Mouse (Mus musculus): Measurements from ENCODE around the gene Nelfb. TPM values are rescaled to one million over a fixed set of nuclear protein-coding genes. Genes with fewer than 3 reads are reported as not detected.
"Not testable (repeated sequence)": the region's sequence is repeated elsewhere in the genome, so short reads cannot be mapped to it uniquely, and the experiment has no call there.

Nelfb gene
- polyA plus RNA-seq (2016; fragmentation: Nextera tagmentation; extraction: Ambion mirVana): 73.3 and 74.4 TPM in 2 replicates

DNA sequence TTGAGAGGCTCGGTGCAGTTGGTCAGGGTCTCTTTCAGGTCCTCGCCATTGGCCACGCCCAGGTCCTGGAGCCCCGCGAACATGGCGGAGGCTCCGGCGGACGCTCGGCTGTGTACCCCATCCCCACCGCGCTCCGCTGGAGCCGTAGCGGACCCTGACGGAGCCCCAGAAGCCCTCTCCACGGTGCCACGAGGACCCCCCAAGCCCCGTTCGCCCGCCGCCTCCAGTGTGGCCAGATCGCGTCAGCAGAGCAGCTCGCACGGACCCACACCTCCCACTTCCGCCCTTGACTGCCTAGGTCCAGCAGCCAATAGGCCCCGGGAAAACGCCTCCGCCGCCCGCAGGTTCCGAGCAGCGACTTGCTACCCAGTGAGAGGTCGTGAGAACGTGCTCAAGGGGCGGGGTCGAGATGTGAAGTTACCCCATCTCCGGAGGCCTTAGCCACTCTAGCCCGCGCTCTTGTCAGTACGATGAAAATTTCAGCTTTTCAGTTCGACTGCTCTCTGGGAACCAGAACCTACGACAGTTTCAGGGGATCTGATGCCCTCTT, at the start of gene Nelfb:
Gene Nelfb, minus strand, starts transcription at position 369 of the 550 bp plus-strand sequence.
- H3K4me3 ChIP-seq: peak within 1 kb of the TSS; percentile 79
- WGBS: under 1% methylated on average over 44 of the region's 44 CpGs
- H3K9me3 ChIP-seq (replicated peaks): no peaks in the 10 kb centered on the region
- peak within 1 kb of the TSS; percentile 88 for H3K9ac ChIP-seq
- peak within 1 kb of the TSS; percentile 86 for H3K4me2 ChIP-seq
- ATAC-seq (ENCODE audit: insufficient number of reproducible peaks, low FRiP score): peak; percentile 92
- peaks cover 25% of the 10 kb centered on the region for H3K36me3 ChIP-seq
- peaks cover 20% of the 10 kb centered on the region for H3K27me3 ChIP-seq (replicated peaks)
- H3K27ac ChIP-seq (ENCODE audit: poor library complexity, severe bottlenecking): peak within 1 kb of the TSS; percentile 83
- H3K4me1 ChIP-seq (replicated peaks): peaks cover 10% of the 10 kb centered on the region

DNA sequence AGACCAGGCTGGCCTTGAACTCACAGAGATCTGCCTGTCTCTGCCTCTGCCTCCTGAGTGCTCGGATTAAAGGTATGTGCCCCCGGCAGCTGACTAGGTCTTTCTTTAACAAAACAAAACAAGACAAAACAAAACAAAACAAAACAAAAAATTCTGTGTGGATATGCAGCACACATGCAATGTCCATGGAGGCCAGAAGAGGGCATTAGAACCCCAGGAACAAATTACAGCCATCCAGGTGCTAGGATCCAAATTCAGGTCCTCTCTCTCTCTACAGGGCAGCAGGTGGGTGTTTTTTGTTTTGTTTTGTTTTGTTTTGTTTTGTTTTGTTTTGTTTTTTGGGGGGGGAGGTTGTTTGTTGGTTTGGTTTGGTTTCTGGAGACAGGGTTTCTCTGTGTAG, 47.6 kb upstream of the Nelfb start:
- H3K36me3 ChIP-seq: no peaks in the 10 kb centered on the region
- no peak for ATAC-seq (ENCODE audit: insufficient number of reproducible peaks, low FRiP score)
- H3K27ac ChIP-seq (ENCODE audit: poor library complexity, severe bottlenecking): no peak overlapping the region
- H3K4me3 ChIP-seq: no peak overlapping the region
- H3K4me1 ChIP-seq (replicated peaks): peaks cover 25% of the 10 kb centered on the region
- no peak overlapping the region for H3K9ac ChIP-seq
- 48% methylated on average over 2 of the region's 2 CpGs for WGBS
- no peaks in the 10 kb centered on the region for H3K9me3 ChIP-seq (replicated peaks)
- H3K27me3 ChIP-seq (replicated peaks): peaks cover 6% of the 10 kb centered on the region
- H3K4me2 ChIP-seq: no peak overlapping the region

DNA sequence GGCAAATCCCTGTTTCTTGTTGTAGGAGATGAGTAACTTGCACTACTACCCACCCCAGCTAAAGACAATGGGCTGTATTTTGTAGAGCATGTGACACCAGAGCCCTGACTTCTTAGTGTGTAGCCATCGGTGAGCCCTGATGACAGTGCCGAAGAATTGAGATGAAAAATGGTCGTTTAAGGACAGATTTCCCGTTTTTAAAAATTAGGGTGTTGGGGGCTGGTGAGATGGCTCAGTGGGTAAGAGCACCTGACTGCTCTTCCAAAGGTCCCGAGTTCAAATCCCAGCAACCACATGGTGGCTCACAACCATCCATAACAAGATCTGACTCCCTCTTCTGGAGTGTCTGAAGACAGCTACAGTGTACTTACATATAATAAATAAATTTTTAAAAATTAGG, 46.0 kb upstream of the Nelfb start:
- H3K9ac ChIP-seq; H3K9me3 ChIP-seq (replicated peaks); H3K27ac ChIP-seq (ENCODE audit: poor library complexity, severe bottlenecking); H3K4me3 ChIP-seq; H3K4me2 ChIP-seq; H3K27me3 ChIP-seq (replicated peaks); ATAC-seq (ENCODE audit: insufficient number of reproducible peaks, low FRiP score); H3K36me3 ChIP-seq: not testable (repeated sequence)
- H3K4me1 ChIP-seq (replicated peaks): peaks cover 17% of the 10 kb centered on the region
- WGBS: 80% methylated on average over 5 of the region's 5 CpGs

DNA sequence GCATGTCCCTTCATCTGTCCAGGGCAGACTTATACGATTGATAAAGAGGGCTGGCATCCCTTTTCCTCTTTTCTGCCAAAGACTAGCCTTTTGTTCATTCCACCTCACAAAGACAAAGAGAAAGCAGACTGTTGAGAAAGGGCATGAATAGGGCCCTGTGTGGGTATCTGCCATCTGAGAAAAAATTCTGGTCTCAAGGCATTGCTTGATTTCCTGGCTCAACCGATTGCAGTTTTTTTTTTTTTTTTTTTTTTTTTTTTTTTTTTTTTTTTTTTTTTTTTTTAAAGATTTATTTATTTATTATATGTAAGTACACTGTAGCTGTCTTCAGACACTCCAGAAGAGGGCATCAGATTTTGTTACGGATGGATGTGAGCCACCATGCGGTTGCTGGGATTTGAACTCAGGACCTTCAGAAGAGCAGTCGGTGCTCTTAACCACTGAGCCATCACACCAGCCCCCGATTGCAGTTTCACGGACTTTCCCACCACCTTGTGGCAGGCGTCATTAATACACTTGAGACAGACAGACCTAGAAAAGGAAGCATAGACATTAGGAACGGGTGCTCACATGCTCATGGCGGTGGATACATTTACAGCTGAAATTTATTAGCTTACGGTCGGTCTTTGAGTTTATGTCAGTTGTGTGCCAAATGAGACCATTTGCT, 45.3 kb upstream of the Nelfb start:
- peaks cover 17% of the 10 kb centered on the region for H3K4me1 ChIP-seq (replicated peaks)
- H3K9me3 ChIP-seq (replicated peaks); H3K27me3 ChIP-seq (replicated peaks); H3K27ac ChIP-seq (ENCODE audit: poor library complexity, severe bottlenecking); ATAC-seq (ENCODE audit: insufficient number of reproducible peaks, low FRiP score): not testable (repeated sequence)
- peak overlapping the region; percentile 99 for H3K4me2 ChIP-seq
- peaks cover 12% of the 10 kb centered on the region for H3K36me3 ChIP-seq
- peak overlapping the region; percentile 71 for H3K4me3 ChIP-seq
- WGBS: 57% methylated on average over 12 of the region's 12 CpGs
- peak overlapping the region; percentile 91 for H3K9ac ChIP-seq

DNA sequence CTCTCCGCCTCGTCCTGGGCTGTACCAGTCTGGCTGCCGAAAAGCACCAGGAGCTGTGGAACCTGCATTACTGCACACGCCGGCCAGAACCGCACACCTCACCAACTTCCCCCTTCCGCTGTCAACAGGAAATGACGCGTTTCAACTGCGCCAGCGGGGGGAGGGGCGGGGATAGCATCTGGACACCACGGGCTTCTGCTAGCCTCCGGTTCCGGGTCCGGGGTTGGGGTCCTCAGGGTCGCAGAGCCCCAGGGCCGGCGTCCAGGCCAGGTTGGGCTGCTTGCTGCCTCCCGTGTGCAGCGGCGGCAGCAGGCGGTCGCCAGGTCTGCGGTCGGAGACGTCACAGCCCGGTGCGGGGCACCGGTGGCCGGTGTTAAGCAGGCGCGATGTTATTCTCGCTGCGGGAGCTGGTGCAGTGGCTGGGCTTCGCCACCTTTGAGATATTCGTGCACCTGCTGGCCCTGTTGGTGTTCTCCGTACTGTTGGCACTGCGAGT, 44.0 kb upstream of the Nelfb start, which contains the start of gene Tmem203:
Gene Tmem203, plus strand, starts transcription at position 156 of the 496 bp plus-strand sequence.
- Histone ChIP-seq H3K4me2 (peak within 1 kb of the TSS; percentile 99), H3K4me1 (replicated peaks) (peaks cover 17% of the 10 kb centered on the region), H3K9ac (peak within 1 kb of the TSS; percentile 91), H3K27ac (ENCODE audit: poor library complexity, severe bottlenecking) (peak within 1 kb of the TSS; percentile 55), H3K36me3 (peaks cover 25% of the 10 kb centered on the region), H3K4me3 (peak within 1 kb of the TSS; percentile 71), H3K9me3 (replicated peaks) (no peaks in the 10 kb centered on the region), H3K27me3 (replicated peaks) (no peaks in the 10 kb centered on the region)
- WGBS: under 1% methylated on average over 39 of the region's 39 CpGs
- ATAC-seq (ENCODE audit: insufficient number of reproducible peaks, low FRiP score): peak; percentile 89

DNA sequence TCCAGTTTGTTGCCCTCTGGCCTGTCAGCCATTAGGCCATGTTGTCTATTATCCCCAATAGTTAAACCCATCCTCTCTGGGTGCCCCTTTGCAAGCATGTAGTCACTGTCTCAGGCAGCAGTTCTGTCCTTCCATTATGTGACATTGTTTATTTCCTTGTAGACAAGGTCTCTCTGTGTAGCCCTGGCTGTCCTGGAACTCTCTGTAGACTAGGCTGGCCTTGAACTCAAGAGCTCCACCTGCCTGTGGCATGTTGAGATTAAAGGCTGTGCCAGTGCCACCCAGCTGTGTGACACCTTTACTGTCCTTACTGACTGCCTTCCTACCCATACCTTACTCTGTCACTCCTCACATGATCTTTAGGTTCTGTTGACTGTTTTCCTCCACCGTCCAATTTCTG, 41.0 kb upstream of the Nelfb start:
- no peak overlapping the region for H3K9ac ChIP-seq
- H3K4me1 ChIP-seq (replicated peaks): peaks cover 17% of the 10 kb centered on the region
- no peak overlapping the region for H3K4me3 ChIP-seq
- H3K4me2 ChIP-seq: no peak overlapping the region
- H3K36me3 ChIP-seq: peaks cover 54% of the 10 kb centered on the region
- H3K27me3 ChIP-seq (replicated peaks): no peaks in the 10 kb centered on the region
- H3K9me3 ChIP-seq (replicated peaks): no peaks in the 10 kb centered on the region
- H3K27ac ChIP-seq (ENCODE audit: poor library complexity, severe bottlenecking): no peak overlapping the region
- no peak for ATAC-seq (ENCODE audit: insufficient number of reproducible peaks, low FRiP score)
- 78% methylated on average over 1 of the region's 1 CpGs for WGBS

DNA sequence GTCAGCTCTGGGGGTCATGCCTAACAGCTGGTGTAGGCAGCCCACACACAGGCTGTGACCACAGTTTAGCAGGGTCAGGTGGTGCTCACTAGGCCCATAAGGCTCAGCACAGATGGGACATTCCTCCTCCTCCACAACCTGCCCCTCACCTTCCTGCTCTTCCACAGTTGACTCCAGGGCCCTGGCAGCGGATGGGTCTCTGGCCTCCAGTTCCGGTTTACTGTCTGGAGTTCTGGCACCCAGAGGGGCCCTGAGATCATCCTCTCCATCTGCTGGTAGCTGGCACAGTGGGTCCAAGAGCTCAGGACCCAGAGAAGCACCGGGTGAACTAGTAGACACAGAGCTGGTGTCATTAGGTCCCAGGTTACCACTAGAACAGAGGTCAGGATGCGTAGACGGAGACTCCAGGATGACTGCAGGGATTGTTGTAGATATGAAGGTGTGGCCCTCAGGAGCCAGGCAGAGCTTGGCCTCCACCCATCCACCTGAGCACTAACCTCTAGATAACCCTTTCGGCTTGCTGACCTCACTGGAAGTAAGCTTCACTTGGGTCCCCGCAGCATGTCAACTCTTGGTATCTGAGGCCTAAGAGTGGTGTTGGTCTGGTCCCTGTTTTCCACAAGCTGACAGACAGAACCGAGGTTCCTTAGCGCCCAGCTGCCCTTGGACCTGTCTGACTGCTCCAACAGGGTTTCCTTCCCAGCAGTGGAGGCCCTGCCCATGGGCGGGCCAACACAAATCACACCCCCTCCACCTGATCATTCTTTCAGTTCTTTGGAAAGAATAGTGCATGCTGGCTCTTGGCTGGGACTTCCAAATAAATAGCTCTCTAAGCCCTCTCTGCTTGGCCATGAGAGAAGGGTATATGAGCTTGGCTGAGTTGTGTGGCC, 35.1 kb upstream of the Nelfb start, which contains the start of gene AL732309.1:
Gene AL732309.1, minus strand, starts transcription at position 681 of the 890 bp plus-strand sequence.
- H3K4me1 ChIP-seq (replicated peaks): peaks cover 14% of the 10 kb centered on the region
- 88% methylated on average over 10 of the region's 10 CpGs for WGBS
- H3K9ac ChIP-seq: no peak within 1 kb of the TSS
- no peak for ATAC-seq (ENCODE audit: insufficient number of reproducible peaks, low FRiP score)
- H3K9me3 ChIP-seq (replicated peaks): no peaks in the 10 kb centered on the region
- H3K27ac ChIP-seq (ENCODE audit: poor library complexity, severe bottlenecking): no peak within 1 kb of the TSS
- H3K36me3 ChIP-seq: peaks cover 54% of the 10 kb centered on the region
- peaks cover 25% of the 10 kb centered on the region for H3K27me3 ChIP-seq (replicated peaks)
- no peak within 1 kb of the TSS for H3K4me3 ChIP-seq
- no peak within 1 kb of the TSS for H3K4me2 ChIP-seq

DNA sequence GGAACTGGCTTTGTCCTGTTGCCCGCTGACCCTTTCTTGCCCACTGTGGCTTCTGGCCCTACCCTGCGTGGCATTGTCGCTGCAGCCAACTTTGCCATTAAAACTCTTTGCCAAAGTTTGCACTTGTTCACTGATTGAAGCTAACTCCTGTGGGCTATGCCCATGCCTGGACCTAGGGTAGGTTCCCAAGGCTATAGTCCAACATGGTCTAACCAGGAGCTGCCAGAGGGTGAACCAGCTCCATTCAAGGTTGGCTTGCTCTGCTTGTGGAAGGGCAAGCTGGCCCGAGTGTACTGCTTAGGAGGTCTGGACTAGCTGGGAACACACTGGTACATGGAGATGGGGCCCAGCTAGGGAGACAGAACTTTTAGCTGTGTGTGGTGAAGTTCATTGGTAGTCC, 32.9 kb upstream of the Nelfb start:
- WGBS: 85% methylated on average over 4 of the region's 4 CpGs
- ATAC-seq (ENCODE audit: insufficient number of reproducible peaks, low FRiP score): no peak
- Histone ChIP-seq H3K4me2 (no peak overlapping the region), H3K4me1 (replicated peaks) (peaks cover 25% of the 10 kb centered on the region), H3K4me3 (no peak overlapping the region), H3K27me3 (replicated peaks) (peaks cover 36% of the 10 kb centered on the region), H3K9me3 (replicated peaks) (no peaks in the 10 kb centered on the region), H3K9ac (no peak overlapping the region), H3K27ac (ENCODE audit: poor library complexity, severe bottlenecking) (no peak overlapping the region), H3K36me3 (peaks cover 31% of the 10 kb centered on the region)

DNA sequence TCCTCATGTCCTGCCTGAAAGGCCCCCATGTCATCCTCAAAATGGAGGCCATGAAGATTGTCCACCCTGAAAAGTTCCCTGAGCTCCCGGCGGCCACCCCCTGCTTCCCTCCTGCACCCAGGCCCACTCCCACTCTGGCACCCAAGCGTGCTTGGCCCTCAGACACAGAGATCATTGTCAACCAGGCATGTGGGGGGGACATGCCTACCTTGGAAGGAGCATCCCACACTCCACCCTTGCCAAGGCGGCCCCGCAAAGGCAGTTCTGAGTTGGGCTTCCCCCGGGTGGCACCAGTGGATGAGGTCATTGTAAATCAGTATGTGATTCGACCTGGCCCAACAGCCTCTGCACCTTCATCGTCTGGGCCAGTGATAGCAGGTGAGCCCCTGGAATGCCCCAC, 32.1 kb upstream of the Nelfb start:
- peaks cover 25% of the 10 kb centered on the region for H3K4me1 ChIP-seq (replicated peaks)
- H3K27ac ChIP-seq (ENCODE audit: poor library complexity, severe bottlenecking): no peak overlapping the region
- no peak overlapping the region for H3K9ac ChIP-seq
- no peak for ATAC-seq (ENCODE audit: insufficient number of reproducible peaks, low FRiP score)
- no peak overlapping the region for H3K4me3 ChIP-seq
- WGBS: 75% methylated on average over 8 of the region's 8 CpGs
- H3K27me3 ChIP-seq (replicated peaks): peaks cover 41% of the 10 kb centered on the region
- no peak overlapping the region for H3K4me2 ChIP-seq
- H3K36me3 ChIP-seq: peaks cover 23% of the 10 kb centered on the region
- H3K9me3 ChIP-seq (replicated peaks): no peaks in the 10 kb centered on the region

DNA sequence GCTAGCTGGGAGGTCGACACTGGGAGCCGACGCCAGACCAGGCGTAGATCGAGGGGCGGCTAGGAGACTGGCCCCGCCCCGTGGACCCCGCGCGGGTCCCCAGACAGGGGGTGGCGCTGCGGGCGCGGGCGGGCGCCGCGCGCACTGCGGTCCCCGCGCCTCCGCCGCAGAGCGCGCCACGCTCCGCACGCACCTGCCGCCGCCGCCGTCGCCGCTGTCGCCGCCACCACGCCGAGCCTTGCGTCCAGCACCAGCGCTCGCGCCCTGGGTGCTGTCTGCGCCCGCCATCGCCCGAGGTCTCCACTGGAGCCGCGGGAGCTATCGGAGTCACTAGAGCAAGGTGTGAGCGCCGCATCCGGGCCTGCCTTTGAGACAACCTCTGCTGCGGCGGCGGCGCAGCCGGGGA, 30.8 kb upstream of the Nelfb start, which contains the start of the genes Rnf208 and Cysrt1:
Gene Rnf208, plus strand, starts transcription at position 155 of the 406 bp plus-strand sequence.
Gene Cysrt1, minus strand, starts transcription at position 352 of the 406 bp plus-strand sequence.
- Histone ChIP-seq H3K27me3 (replicated peaks) (peaks cover 41% of the 10 kb centered on the region), H3K36me3 (0 out of 2 replicates have a peak, but pooled peaks cover 12% of the 10 kb centered on the region), H3K9me3 (replicated peaks) (no peaks in the 10 kb centered on the region), H3K4me2 (peak within 1 kb of the TSS; percentile 95), H3K4me1 (replicated peaks) (peaks cover 25% of the 10 kb centered on the region), H3K4me3 (peak within 1 kb of the TSS; percentile 60), H3K9ac (peak within 1 kb of the TSS; percentile 66), H3K27ac (ENCODE audit: poor library complexity, severe bottlenecking) (no peak within 1 kb of the TSS)
- WGBS: under 1% methylated on average over 59 of the region's 59 CpGs
- ATAC-seq (ENCODE audit: insufficient number of reproducible peaks, low FRiP score): no peak

DNA sequence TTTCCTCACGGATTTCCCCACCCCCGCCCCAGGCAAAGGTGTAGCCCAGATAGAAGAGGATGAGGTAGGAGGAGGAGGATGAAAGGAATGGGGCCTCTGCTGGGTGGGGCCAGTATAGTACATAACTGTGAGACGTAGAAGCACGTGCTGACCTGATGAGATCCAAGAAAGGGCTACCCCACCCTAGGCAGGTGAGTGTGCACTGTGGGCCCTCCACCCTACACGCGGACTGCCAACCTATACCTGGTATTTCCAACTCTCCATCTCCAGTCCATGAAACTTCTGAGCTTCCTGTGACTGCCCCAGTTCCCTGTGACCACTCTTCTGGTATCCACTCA, 30.1 kb upstream of the Nelfb start:
- ATAC-seq (ENCODE audit: insufficient number of reproducible peaks, low FRiP score): no peak
- H3K4me1 ChIP-seq (replicated peaks): peaks cover 25% of the 10 kb centered on the region
- H3K27ac ChIP-seq (ENCODE audit: poor library complexity, severe bottlenecking): no peak overlapping the region
- H3K36me3 ChIP-seq: 0 out of 2 replicates have a peak, but pooled peaks cover 12% of the 10 kb centered on the region
- peaks cover 41% of the 10 kb centered on the region for H3K27me3 ChIP-seq (replicated peaks)
- 22% methylated on average over 6 of the region's 6 CpGs for WGBS
- no peak overlapping the region for H3K9ac ChIP-seq
- no peaks in the 10 kb centered on the region for H3K9me3 ChIP-seq (replicated peaks)
- H3K4me2 ChIP-seq: peak overlapping the region; percentile 95
- peak overlapping the region; percentile 60 for H3K4me3 ChIP-seq

All from heart, embryonic 12.5 days (tissue).